Mouse (Mus musculus) 416B (cell line): ENCODE data around the gene Klk1b4.

Source experiments
- DNase-seq: peaks from one replicate; pipeline ENCODE4 v3.0.0; 2011; ENCODE audit warnings: low read depth

Klk1b4 gene

DNA sequence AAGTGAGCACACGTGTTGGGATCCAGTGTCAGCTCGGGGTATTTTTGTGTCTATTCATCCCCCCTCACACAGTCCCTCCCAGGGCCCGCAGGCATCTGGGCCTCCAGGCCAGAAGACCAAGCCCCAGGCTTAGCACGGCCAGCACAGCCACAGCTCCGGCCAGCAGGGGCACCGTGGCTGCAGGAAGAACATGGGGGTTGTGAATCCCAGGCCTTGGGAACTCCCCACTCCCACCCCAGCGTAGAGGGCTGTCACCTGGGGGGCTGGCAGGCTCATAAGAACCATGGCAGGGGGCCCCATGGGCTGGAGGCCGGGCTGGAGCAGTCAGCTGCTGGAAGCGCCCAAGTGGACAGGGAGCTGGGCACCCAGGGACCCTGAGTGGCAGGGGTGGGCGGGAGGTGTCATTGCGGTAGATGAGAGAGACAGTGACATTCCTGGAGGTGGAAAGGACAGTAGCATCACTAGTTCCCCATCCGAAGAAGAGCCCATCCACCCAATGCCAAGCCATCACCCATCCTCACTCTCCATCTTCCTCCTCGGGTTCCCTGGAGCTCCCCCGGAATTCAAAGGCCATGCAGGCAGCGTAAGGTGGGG is 45.9 kb downstream of the Klk1b4 start:
- DNase-seq = no peak

DNA sequence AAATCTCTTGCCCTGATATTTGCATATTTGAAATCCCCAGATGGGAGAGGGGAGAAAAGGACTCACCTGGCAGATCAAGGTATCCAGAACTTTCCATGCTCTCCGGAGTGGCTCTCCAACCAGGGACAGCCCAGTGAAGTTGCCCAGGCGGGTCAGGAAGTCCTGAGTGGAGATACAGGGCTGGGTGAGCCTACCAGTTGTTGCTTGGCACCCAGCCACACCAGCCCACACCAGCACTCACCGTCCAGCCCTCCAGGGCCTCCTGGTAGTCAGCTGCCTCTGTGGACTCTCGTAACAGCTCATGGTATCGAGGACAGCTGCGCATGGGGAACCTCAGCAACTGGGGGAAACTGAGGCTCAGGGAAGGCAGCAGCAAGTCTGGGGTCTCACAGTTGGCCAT is 47.7 kb downstream of the Klk1b4 start:
- DNase-seq = no peak

DNA sequence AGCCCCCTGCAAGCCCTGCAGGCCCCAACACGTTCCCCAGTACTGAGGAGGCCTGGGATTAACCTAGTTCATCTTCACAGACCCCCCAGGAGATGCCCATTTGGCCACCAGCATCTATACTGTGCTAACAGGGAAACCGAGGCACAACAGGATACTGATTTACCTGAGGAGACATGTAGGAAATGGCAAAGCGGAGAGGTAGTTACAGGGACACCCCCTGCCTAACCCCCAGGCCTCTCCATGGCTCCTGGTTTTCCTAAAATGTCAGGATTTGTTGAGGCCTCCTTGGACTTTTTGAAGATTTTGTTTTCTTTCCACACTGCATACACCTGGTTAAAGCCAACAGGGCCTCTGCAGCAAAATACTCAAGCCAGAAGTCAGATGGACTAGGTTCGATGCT is 50.0 kb downstream of the Klk1b4 start, which contains the start of gene Acp4:
Acp4 (minus strand) TSS at position 101 of the 400 bp plus-strand sequence.
- DNase-seq = no peak

DNA sequence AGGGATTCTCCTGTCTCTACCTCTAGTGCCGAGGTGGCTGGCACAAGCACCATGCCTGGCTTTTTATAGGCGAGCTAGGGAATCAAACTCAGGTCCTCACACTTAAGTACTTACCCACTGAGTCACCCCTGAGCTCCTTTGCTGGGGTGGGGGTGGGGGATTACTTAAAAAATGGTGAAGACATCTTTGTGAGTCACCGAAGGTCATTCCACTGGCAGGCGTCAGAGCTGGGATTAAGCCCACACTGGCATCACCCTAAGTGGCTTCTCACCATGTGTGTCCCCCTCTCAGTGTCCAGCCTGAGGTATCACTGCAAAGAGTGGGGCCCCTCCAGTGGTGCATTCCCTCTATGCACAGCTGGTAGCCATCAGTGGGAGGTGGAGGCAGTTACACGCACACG is 53.2 kb downstream of the Klk1b4 start:
- DNase-seq = no peak

DNA sequence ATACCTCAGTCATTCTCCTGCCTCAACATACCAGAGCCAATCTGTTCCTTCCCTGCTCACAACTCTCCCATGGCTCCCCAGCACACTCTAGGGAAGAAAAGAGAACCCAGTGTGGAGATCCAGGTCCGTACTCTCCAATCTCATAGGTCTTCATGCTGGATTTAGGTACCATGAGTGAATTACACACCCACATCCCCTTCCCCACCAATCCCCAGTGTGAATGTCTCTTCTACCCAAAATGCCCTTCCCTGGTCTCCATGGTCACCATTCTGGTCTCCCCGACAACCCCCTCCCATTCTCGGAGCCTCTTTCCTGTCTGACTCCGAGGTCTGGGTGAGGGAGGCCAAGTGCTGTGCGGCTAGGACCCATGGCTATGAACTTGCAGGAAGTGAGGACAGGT is 53.9 kb downstream of the Klk1b4 start, which contains the start of gene Gm15517:
Gm15517 (plus strand) TSS at position 301 of the 400 bp plus-strand sequence.
- no peak for DNase-seq
